ENCODE assay signal across 7 mouse cellular contexts in genomic region chr6:54021123-54021789, GRCm38 (mm10). TPM values are rescaled to one million over a fixed set of nuclear protein-coding genes. Genes with fewer than 3 reads are reported as not detected.
DNase-seq lines count a peak whose midpoint lies in the region; ATAC-seq lines count a peak whose summit lies in the region.

No protein-coding gene starts in this region.

- H3K4me3 ChIP-seq in heart, embryonic 10.5 days = peak overlapping the region; percentile 12; the same call in 1 of the 2 replicates
- H3K4me3 ChIP-seq in kidney, embryonic 16.5 days (ENCODE audit: low read length) = no peak overlapping the region
- peak overlapping the region; percentile 57 for H3K4me3 ChIP-seq in megakaryocyte, embryonic 14.5 days (replicated peaks)
- H3K4me3 ChIP-seq in hindbrain, embryonic 10.5 days = no peak overlapping the region

- H3K27ac ChIP-seq in heart, embryonic 10.5 days = peak overlapping the region; percentile 56; the same call in 1 of the 2 replicates
- peak overlapping the region; percentile 38 for H3K27ac ChIP-seq in kidney, embryonic 16.5 days (ENCODE audit: low read length)
- H3K27ac ChIP-seq in hindbrain, embryonic 10.5 days = no peak overlapping the region

- H3K9me3 ChIP-seq in heart, embryonic 10.5 days = no peaks in the 10 kb centered on the region
- no peaks in the 10 kb centered on the region for H3K9me3 ChIP-seq in kidney, embryonic 16.5 days (ENCODE audit: low read length)
- H3K9me3 ChIP-seq in megakaryocyte, embryonic 14.5 days = no peaks in the 10 kb centered on the region
- H3K9me3 ChIP-seq in hindbrain, embryonic 10.5 days = no peaks in the 10 kb centered on the region

- H3K36me3 ChIP-seq in heart, embryonic 10.5 days = no peaks in the 10 kb centered on the region
- H3K36me3 ChIP-seq in kidney, embryonic 16.5 days (ENCODE audit: insufficient read depth, low read length) = no peaks in the 10 kb centered on the region
- no peaks in the 10 kb centered on the region for H3K36me3 ChIP-seq in megakaryocyte, embryonic 14.5 days (replicated peaks; ENCODE audit: low read length)
- H3K36me3 ChIP-seq in hindbrain, embryonic 10.5 days = no peaks in the 10 kb centered on the region

- peaks cover 27% of the 10 kb centered on the region for H3K4me1 ChIP-seq in heart, embryonic 10.5 days
- peaks cover 9% of the 10 kb centered on the region for H3K4me1 ChIP-seq in kidney, embryonic 16.5 days (ENCODE audit: insufficient read depth, low read length)
- peaks cover 18% of the 10 kb centered on the region for H3K4me1 ChIP-seq in megakaryocyte, embryonic 14.5 days
- H3K4me1 ChIP-seq in hindbrain, embryonic 10.5 days (replicated peaks) = peaks cover 22% of the 10 kb centered on the region

- 50% methylated on average over 15 of the region's 15 CpGs for WGBS in heart, embryonic 10.5 days
- WGBS in kidney, embryonic 16.5 days = 45% methylated on average over 15 of the region's 15 CpGs
- 59% methylated on average over 15 of the region's 15 CpGs for WGBS in hindbrain, embryonic 10.5 days

- H3K9ac ChIP-seq in kidney, embryonic 16.5 days (replicated peaks; ENCODE audit: low read length) = no peak overlapping the region

- ATAC-seq in kidney, embryonic 16.5 days (ENCODE audit: low FRiP score, low TSS enrichment) = peak; percentile 93

- peak; percentile 18 to 40 for DNase-seq in adrenal gland, postnatal 36 days
- no peak for DNase-seq in heart, embryonic 10.5 days (ENCODE audit: low spot score)
- no peak for DNase-seq in spleen, adult 12 weeks (ENCODE audit: low spot score)
- no peak for DNase-seq in cerebellum, adult 9-10 months
- DNase-seq in hindbrain, embryonic 10.5 days (ENCODE audit: low spot score) = no peak

- peak overlapping the region; percentile 35; the same call in 1 of the 2 replicates for H3K4me2 ChIP-seq in kidney, embryonic 16.5 days (replicated peaks; ENCODE audit: low read depth, low read length)

- H3K27me3 ChIP-seq in heart, embryonic 10.5 days (ENCODE audit: insufficient read depth, poor library complexity, severe bottlenecking) = no peaks in the 10 kb centered on the region
- H3K27me3 ChIP-seq in kidney, embryonic 16.5 days (ENCODE audit: insufficient read depth, low read length) = no peaks in the 10 kb centered on the region
- peaks cover 13% of the 10 kb centered on the region for H3K27me3 ChIP-seq in megakaryocyte, embryonic 14.5 days (replicated peaks)
- H3K27me3 ChIP-seq in hindbrain, embryonic 10.5 days (ENCODE audit: insufficient read depth, poor library complexity, severe bottlenecking) = peaks cover 2% of the 10 kb centered on the region; the same call in 1 of the 2 replicates

RNA-seq across cellular contexts. Expression of gene Chn2, which starts 18.1 kb away (rescaled TPM):
- 10 to 100 TPM in 1 of 2 experiments, 1 to 10 TPM in 1; 5.5 to 15.6 TPM for total RNA-seq in adrenal gland, postnatal 36 days (2021)
- 4.1 and 7.1 TPM in 2 replicates for polyA plus RNA-seq in heart, embryonic 10.5 days (2016; fragmentation: Nextera tagmentation; extraction: Ambion mirVana)
- polyA plus RNA-seq in kidney, embryonic 16.5 days (2015; fragmentation: Nextera tagmentation; extraction: Ambion mirVana) = 17.1 and 17.3 TPM in 2 replicates
- polyA plus RNA-seq in megakaryocyte, embryonic 14.5 days (2012; ENCODE audit: insufficient read depth, low replicate concordance) = 4.0 and 9.5 TPM in 2 replicates
- polyA plus RNA-seq in hindbrain, embryonic 10.5 days (2016; fragmentation: Nextera tagmentation; extraction: Ambion mirVana) = 13.4 and 13.5 TPM in 2 replicates

RNA-seq across cellular contexts. Expression of gene Cpvl, which starts 42.8 kb away (rescaled TPM):
- total RNA-seq in adrenal gland, postnatal 36 days (2021) = not detected
- not detected in 2 replicates for polyA plus RNA-seq in heart, embryonic 10.5 days (2016; fragmentation: Nextera tagmentation; extraction: Ambion mirVana)
- 0.35 TPM in 2 replicates for polyA plus RNA-seq in kidney, embryonic 16.5 days (2015; fragmentation: Nextera tagmentation; extraction: Ambion mirVana)
- polyA plus RNA-seq in megakaryocyte, embryonic 14.5 days (2012; ENCODE audit: insufficient read depth, low replicate concordance) = not detected in 2 replicates
- polyA plus RNA-seq in hindbrain, embryonic 10.5 days (2016; fragmentation: Nextera tagmentation; extraction: Ambion mirVana) = 0.24 TPM in 1 of 2 replicates, not detected in the other

Comparison
In these comparisons a context has a peak if more than half of its experiments do, and no peak if none do; other contexts are left out.
1. DNase-seq: peak in adrenal gland, postnatal 36 days (2 of 2); none in heart, embryonic 10.5 days (single experiment), spleen, adult 12 weeks (single experiment), cerebellum, adult 9-10 months (single experiment) and hindbrain, embryonic 10.5 days (single experiment).
2. H3K4me3 ChIP-seq: peak in heart, embryonic 10.5 days (single experiment) and megakaryocyte, embryonic 14.5 days (single experiment); none in kidney, embryonic 16.5 days (single experiment) and hindbrain, embryonic 10.5 days (single experiment).